Mouse (Mus musculus) skeletal muscle tissue, adult 2 months (tissue): Measurements from ENCODE around the gene Ampd1.

Experiments
- DNase-seq: peaks from one replicate; pipeline ENCODE4 v3.0.0-alpha.2; 2012; ENCODE audit warnings: low read depth, low spot score

Gene Ampd1

DNA sequence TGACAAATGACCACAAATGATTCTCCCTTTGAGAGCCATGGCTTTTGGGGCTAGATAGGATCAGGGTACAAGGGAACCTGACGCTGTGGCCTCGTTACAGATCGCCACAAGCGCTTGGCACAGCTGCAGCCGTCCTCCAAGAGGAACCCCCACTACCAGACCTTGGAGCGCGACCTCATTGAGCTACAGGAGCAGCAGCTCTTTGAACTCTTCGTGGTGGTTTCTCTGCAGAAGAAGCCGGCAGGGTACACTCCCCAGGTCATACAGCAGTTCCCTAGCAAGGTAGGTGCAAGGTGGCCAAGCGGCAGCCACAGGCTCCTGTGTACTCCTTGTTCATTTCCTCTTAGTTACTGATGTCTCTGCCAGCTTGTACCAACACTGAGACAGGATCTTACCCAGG, 75.1 kb downstream of the Ampd1 start:
- no peak for DNase-seq
